Mouse (Mus musculus): ENCODE results near the gene Olfr395.
"Not testable (repeated sequence)": the region's sequence is repeated elsewhere in the genome, so short reads cannot be mapped to it uniquely, and the experiment has no call there.

The Olfr395 gene

GRCm38 (mm10) chr11:73909199-73909598, at the start of gene Olfr395:
Gene Olfr395, minus strand, starts transcription at chr11:73909299.
- DNase-seq (ENCODE audit: low spot score), result not testable (repeated sequence)

- DNase-seq (ENCODE audit: low spot score), result no peak
Measured at GRCm38 (mm10) chr11:73936377-73936776, 27.3 kb upstream of the Olfr395 start, which contains the start of gene Olfr23. Gene Olfr23, plus strand, starts transcription at chr11:73936677.

GRCm38 (mm10) chr11:73890671-73891070, 18.4 kb downstream of the Olfr395 start, which contains the start of gene Olfr394:
Gene Olfr394, minus strand, starts transcription at chr11:73890771.
- DNase-seq (ENCODE audit: low spot score), result no peak

Data from ovary, postnatal 14 days (tissue).